Mouse (Mus musculus): ENCODE data around the gene 6430571L13Rik. TPM values are rescaled to one million over a fixed set of nuclear protein-coding genes. Genes with fewer than 3 reads are reported as not detected.

6430571L13Rik gene
- polyA plus RNA-seq, 1 experiment from 2014 or later: 9.7 TPM

GRCm38 (mm10) chr9:107330791-107331190, 9.6 kb upstream of the 6430571L13Rik start:
- H3K4me3 ChIP-seq: no peak overlapping the region
- no peaks in the 10 kb centered on the region; the same call in none of the 2 replicates for H3K36me3 ChIP-seq (replicated peaks)
- H3K27me3 ChIP-seq (replicated peaks): no peaks in the 10 kb centered on the region
- WGBS: 87% methylated on average over 6 of the region's 6 CpGs
- H3K4me1 ChIP-seq: no peaks in the 10 kb centered on the region
- H3K9me3 ChIP-seq: no peaks in the 10 kb centered on the region
- no peak overlapping the region for H3K9ac ChIP-seq
- no peak overlapping the region for H3K4me2 ChIP-seq
- ATAC-seq (replicated peaks): no peak
- H3K27ac ChIP-seq: no peak overlapping the region

DNA sequence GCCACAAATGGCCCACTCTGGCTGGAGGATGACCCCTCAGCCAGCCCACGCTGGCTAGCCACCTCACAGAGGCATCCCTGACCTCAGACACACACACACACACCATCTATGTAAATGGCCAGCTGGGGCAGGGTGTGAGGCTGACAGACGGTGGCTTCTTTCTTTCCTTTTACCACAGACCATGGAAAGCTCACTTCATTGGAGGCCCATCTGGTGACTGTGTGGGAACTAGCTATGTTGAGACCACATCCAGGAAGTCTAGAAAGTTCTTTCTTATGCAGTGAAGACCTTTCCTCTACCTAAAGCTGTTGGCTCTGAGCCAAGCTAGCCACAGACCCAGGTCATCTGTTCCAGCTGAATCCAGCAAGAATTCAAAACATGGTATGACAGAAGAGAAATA, 6.7 kb upstream of the 6430571L13Rik start:
- H3K4me1 ChIP-seq: peaks cover 11% of the 10 kb centered on the region
- no peak overlapping the region for H3K4me2 ChIP-seq
- ATAC-seq (replicated peaks): no peak
- no peak overlapping the region for H3K4me3 ChIP-seq
- H3K9ac ChIP-seq: no peak overlapping the region
- no peak overlapping the region for H3K27ac ChIP-seq
- no peaks in the 10 kb centered on the region for H3K9me3 ChIP-seq
- no peaks in the 10 kb centered on the region; the same call in 1 of the 2 replicates for H3K36me3 ChIP-seq (replicated peaks)
- no peaks in the 10 kb centered on the region for H3K27me3 ChIP-seq (replicated peaks)
- WGBS: 63% methylated on average over 2 of the region's 2 CpGs

DNA sequence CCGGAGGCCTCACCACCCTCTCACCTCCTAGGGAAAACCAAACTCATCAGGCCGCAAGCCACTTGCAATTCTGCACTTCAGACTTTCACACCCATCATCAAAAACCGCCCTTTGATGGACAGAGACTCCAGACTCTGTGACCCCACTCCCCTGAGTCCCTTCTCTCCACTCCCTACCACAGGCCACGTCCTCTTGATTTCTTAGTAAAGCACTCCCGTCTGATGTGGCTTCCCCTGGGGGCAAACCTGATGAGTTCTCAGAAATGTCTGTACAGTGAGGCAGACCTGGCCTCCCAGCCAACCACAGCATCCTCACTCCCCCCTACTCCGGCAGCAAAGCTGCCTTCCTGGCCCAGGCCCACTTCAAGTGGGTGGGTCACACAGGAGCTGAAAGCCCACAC, 6.0 kb upstream of the 6430571L13Rik start:
- WGBS: 89% methylated on average over 6 of the region's 6 CpGs
- Histone ChIP-seq H3K4me2 (no peak overlapping the region), H3K4me1 (peaks cover 16% of the 10 kb centered on the region), H3K36me3 (replicated peaks) (no peaks in the 10 kb centered on the region; the same call in 1 of the 2 replicates), H3K27ac (no peak overlapping the region), H3K27me3 (replicated peaks) (no peaks in the 10 kb centered on the region), H3K9me3 (no peaks in the 10 kb centered on the region), H3K4me3 (no peak overlapping the region), H3K9ac (no peak overlapping the region)
- no peak for ATAC-seq (replicated peaks)

GRCm38 (mm10) chr9:107335046-107335445, 5.4 kb upstream of the 6430571L13Rik start:
- Histone ChIP-seq H3K4me3 (no peak overlapping the region), H3K36me3 (replicated peaks) (no peaks in the 10 kb centered on the region; the same call in 1 of the 2 replicates), H3K4me1 (peaks cover 23% of the 10 kb centered on the region), H3K4me2 (no peak overlapping the region), H3K9me3 (no peaks in the 10 kb centered on the region), H3K27ac (no peak overlapping the region), H3K9ac (no peak overlapping the region), H3K27me3 (replicated peaks) (no peaks in the 10 kb centered on the region)
- ATAC-seq (replicated peaks): no peak
- WGBS: 95% methylated on average over 5 of the region's 5 CpGs

DNA sequence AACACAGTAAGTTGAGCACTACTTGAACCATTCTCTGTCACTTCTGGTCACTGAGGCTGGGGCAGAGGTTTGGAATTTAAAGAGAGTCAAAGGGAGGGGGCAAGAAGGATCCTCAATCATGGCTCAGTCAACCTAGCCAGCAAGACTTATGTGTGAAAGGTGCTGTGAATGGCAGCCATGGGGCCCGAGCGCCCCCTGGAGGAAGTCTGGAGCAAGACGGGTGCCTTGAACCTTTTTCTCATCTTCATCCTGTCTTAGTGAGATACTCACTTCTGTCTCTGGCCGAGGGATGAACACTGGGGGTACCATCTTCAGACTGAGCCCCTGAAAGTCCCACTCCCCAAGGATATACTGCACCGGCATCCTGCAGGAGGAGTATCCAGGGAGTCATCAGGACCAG, 4.5 kb upstream of the 6430571L13Rik start:
- no peak overlapping the region for H3K4me3 ChIP-seq
- no peak overlapping the region for H3K4me2 ChIP-seq
- no peaks in the 10 kb centered on the region for H3K9me3 ChIP-seq
- no peak for ATAC-seq (replicated peaks)
- H3K36me3 ChIP-seq (replicated peaks): no peaks in the 10 kb centered on the region; the same call in 1 of the 2 replicates
- H3K27me3 ChIP-seq (replicated peaks): no peaks in the 10 kb centered on the region
- no peak overlapping the region for H3K9ac ChIP-seq
- 13% methylated on average over 5 of the region's 5 CpGs for WGBS
- H3K4me1 ChIP-seq: peaks cover 26% of the 10 kb centered on the region
- H3K27ac ChIP-seq: no peak overlapping the region

- WGBS: 88% methylated on average over 6 of the region's 6 CpGs
- Histone ChIP-seq H3K4me3 (no peak overlapping the region), H3K36me3 (replicated peaks) (no peaks in the 10 kb centered on the region; the same call in 1 of the 2 replicates), H3K9me3 (no peaks in the 10 kb centered on the region), H3K27ac (no peak overlapping the region), H3K4me2 (no peak overlapping the region), H3K9ac (no peak overlapping the region), H3K27me3 (replicated peaks) (no peaks in the 10 kb centered on the region), H3K4me1 (peaks cover 31% of the 10 kb centered on the region)
- ATAC-seq (replicated peaks): no peak
Measured at GRCm38 (mm10) chr9:107336386-107336785, 4.0 kb upstream of the 6430571L13Rik start.

DNA sequence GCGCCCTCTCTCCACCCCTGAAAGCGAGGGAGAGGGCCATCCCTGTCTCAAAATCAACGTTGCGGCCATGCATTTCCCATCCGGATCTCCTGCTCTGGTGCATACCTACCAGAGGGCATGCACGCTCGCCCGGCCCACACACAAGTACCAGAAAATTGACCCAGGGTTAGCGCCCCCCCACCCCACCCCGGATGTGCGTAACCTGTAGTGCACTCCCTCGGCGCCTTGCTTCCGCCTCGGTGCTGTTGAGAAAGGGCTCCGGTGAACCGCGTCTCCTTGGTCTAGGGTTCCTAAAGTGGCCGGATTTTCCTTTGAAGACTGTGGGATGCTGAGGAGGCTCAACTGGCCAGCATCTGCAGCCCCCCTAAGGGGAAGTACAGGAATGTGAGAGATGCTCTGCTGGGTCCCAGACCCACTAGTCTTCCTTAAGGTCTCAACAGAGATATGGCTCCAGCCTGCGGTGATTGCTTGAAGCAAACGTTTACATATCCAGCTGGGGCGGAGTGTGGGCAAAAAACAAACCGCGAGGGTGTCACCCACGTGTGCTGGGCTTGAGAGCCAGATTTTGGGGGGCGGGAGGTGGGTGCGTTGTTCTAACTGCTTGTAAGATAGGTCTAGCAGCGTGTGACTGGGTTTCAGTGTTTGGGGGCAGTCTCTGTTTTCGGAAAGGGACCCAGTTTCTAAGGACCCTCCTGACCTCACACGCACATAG, 2.1 kb upstream of the 6430571L13Rik start, which contains the start of gene Hemk1:
Hemk1 (minus strand) TSS at position 179 of the 712 bp plus-strand sequence.
- peak within 1 kb of the TSS; percentile 75 for H3K27ac ChIP-seq
- ATAC-seq (replicated peaks): peak; percentile 84
- peak within 1 kb of the TSS; percentile 55 for H3K9ac ChIP-seq
- H3K4me2 ChIP-seq: peak within 1 kb of the TSS; percentile 93
- H3K36me3 ChIP-seq (replicated peaks): no peaks in the 10 kb centered on the region
- no peaks in the 10 kb centered on the region for H3K9me3 ChIP-seq
- H3K4me3 ChIP-seq: peak within 1 kb of the TSS; percentile 50
- no peaks in the 10 kb centered on the region for H3K27me3 ChIP-seq (replicated peaks)
- WGBS: 3% methylated on average over 30 of the region's 30 CpGs
- peaks cover 32% of the 10 kb centered on the region for H3K4me1 ChIP-seq

- WGBS: 54% methylated on average over 12 of the region's 12 CpGs
- Histone ChIP-seq H3K27me3 (replicated peaks) (no peaks in the 10 kb centered on the region), H3K9me3 (no peaks in the 10 kb centered on the region), H3K4me3 (peak overlapping the region; percentile 59), H3K9ac (peak overlapping the region; percentile 65), H3K4me1 (peaks cover 32% of the 10 kb centered on the region), H3K27ac (peak overlapping the region; percentile 75), H3K4me2 (peak overlapping the region; percentile 66), H3K36me3 (replicated peaks) (no peaks in the 10 kb centered on the region)
- ATAC-seq (replicated peaks): no peak
Measured at GRCm38 (mm10) chr9:107340911-107341645, 676 bp downstream of the 6430571L13Rik start.

DNA sequence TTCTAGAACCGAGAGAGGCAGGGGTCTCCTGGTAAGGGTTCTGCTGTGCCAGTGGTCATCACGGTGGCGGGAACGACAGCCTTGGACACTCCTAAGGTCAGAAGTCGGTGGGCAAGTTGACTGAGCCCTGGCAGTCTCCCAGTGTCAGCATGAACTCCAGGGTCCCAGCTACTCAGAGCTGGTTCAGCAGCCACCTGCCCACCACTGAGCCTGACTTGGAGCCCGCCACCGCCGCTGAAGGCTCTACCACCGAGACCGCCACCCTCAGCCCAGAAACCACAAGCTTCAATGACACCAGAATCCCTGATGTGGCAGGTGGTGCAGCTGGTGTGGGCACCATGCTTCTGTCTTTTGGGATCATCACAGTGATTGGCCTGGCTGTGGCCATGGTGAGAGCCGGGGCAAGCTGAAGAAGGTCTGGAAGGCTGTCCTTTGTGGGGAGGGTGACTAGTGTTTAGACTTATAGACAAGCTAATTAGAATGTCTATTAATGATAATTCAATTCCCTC, 1.9 kb downstream of the 6430571L13Rik start:
- no peak overlapping the region for H3K9ac ChIP-seq
- 91% methylated on average over 11 of the region's 11 CpGs for WGBS
- ATAC-seq (replicated peaks): no peak
- peaks cover 30% of the 10 kb centered on the region for H3K4me1 ChIP-seq
- H3K4me3 ChIP-seq: no peak overlapping the region
- H3K27me3 ChIP-seq (replicated peaks): no peaks in the 10 kb centered on the region
- no peaks in the 10 kb centered on the region for H3K36me3 ChIP-seq (replicated peaks)
- H3K4me2 ChIP-seq: no peak overlapping the region
- no peaks in the 10 kb centered on the region for H3K9me3 ChIP-seq
- no peak overlapping the region for H3K27ac ChIP-seq

DNA sequence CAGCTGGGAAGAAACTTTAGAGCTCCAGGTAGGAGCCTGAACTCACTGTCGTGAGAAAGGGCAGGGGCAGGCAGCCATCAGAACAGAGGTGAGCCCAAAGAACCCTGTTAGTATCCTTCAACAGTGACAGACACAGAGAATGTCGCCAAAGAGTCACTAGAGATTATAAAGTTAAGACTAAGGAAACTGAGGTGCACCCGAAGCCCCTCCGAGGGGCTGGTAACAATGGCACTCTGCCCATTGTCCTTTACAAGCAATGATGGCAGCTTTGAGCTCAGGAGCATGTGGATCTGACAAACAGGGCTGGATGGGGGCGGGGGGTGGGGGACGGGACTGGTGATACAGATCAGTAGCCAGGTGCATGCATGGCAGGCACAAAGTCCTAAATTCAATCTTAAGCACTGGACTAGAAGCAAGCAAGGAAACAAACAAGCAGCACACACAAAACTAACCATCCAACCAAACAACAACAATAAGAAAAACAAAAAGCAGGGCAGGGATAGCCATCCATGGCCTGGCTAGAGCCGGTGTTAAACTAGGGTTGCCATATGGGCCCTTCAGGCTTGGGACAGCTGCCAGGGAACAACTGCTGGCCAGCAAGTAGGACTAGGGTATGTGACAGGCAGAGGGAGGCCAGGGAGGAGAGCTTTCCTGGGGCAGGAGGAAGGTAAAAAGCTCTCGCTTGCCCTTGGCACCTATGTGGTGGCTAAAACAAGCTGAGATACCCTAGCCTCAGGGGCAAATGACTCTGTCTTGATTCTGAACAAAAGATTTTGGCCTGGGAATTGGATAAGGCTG, 2.9 kb downstream of the 6430571L13Rik start:
- H3K9ac ChIP-seq: no peak overlapping the region
- no peaks in the 10 kb centered on the region for H3K36me3 ChIP-seq (replicated peaks)
- no peak for ATAC-seq (replicated peaks)
- 75% methylated on average over 8 of the region's 8 CpGs for WGBS
- no peaks in the 10 kb centered on the region for H3K27me3 ChIP-seq (replicated peaks)
- H3K27ac ChIP-seq: no peak overlapping the region
- peaks cover 24% of the 10 kb centered on the region for H3K4me1 ChIP-seq
- H3K9me3 ChIP-seq: no peaks in the 10 kb centered on the region
- H3K4me2 ChIP-seq: no peak overlapping the region
- H3K4me3 ChIP-seq: no peak overlapping the region

DNA sequence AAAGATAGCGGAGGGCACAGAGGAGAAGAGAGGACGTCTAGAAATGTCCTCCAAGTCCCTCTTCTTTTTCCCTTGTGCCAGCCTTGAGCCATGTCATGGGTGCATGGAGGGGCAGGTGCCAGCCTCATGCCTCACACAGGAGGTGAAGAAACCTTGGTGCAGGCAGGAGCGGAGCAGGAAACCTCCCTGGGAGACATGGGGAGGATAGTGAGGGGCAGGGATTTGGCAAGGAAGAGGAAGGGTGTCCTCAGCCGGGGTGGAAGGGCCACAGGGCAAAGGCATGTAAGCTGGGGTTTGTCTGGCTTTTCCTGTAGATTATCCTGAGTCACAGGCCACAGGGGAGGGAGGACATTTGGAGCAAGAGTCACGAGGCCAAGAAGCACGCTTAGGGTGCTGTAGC, 3.6 kb downstream of the 6430571L13Rik start:
- WGBS: 70% methylated on average over 6 of the region's 6 CpGs

DNA sequence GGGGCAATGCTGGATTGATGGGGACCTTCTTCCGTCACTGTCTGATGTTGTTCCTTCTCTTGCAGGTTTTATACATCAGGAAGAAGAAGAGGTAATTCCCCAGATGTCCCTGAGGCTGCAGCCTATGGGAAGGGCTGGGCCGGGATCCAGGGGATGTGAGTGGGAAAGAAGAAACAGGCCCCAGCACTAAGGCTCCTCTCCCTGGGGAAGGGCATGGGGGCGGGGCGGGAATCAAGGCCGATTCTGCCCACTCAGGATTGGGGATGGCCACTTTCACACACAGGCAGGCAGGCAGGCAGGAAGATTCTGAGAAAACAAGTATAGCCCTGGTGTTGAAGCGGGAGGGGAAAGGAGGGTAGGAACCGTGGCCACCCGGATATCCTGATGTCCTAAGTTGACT, 5.7 kb downstream of the 6430571L13Rik start:
- 93% methylated on average over 8 of the region's 8 CpGs for WGBS
- Histone ChIP-seq H3K4me2 (no peak overlapping the region), H3K36me3 (replicated peaks) (no peaks in the 10 kb centered on the region), H3K4me3 (no peak overlapping the region), H3K27ac (no peak overlapping the region), H3K9ac (no peak overlapping the region), H3K27me3 (replicated peaks) (no peaks in the 10 kb centered on the region), H3K9me3 (no peaks in the 10 kb centered on the region), H3K4me1 (peaks cover 4% of the 10 kb centered on the region)
- ATAC-seq (replicated peaks): no peak

More for the DNA sequence above, 3.6 kb downstream of the 6430571L13Rik start:
- Histone ChIP-seq H3K9ac (no peak overlapping the region), H3K4me3 (no peak overlapping the region), H3K36me3 (replicated peaks) (no peaks in the 10 kb centered on the region), H3K9me3 (no peaks in the 10 kb centered on the region), H3K4me2 (no peak overlapping the region), H3K27me3 (replicated peaks) (no peaks in the 10 kb centered on the region), H3K27ac (no peak overlapping the region), H3K4me1 (peaks cover 18% of the 10 kb centered on the region)
- ATAC-seq (replicated peaks): no peak
